8 mouse cellular contexts compared by ENCODE assay signal in genomic region chr4:138561986-138562385, GRCm38 (mm10).
DNase-seq lines count a peak whose midpoint lies in the region; ATAC-seq and TF ChIP-seq lines count a peak whose summit lies in the region.

No protein-coding gene starts in this region.

- no peaks in the 10 kb centered on the region for H3K9me3 ChIP-seq in embryonic facial prominence, embryonic 15.5 days (replicated peaks)
- H3K9me3 ChIP-seq in heart, embryonic 11.5 days (replicated peaks; ENCODE audit: control insufficient read depth, low read length) = no peaks in the 10 kb centered on the region
- no peaks in the 10 kb centered on the region for H3K9me3 ChIP-seq in kidney, postnatal 0 days (replicated peaks; ENCODE audit: low read length)
- H3K9me3 ChIP-seq in liver, embryonic 13.5 days (replicated peaks) = no peaks in the 10 kb centered on the region
- H3K9me3 ChIP-seq in neural tube, embryonic 15.5 days (replicated peaks) = no peaks in the 10 kb centered on the region

- TF ChIP-seq CTCF in bone marrow, adult 2 months (IDR thresholded peaks at IDR 0.05; ENCODE audit: control insufficient read depth, insufficient read depth, low read length) = peak; percentile 83
- TF ChIP-seq CTCF in kidney, postnatal 0 days (IDR thresholded peaks at IDR 0.05; ENCODE audit: low read depth) = peak; percentile 88

- peaks cover 13% of the 10 kb centered on the region for H3K27me3 ChIP-seq in embryonic facial prominence, embryonic 15.5 days
- H3K27me3 ChIP-seq in heart, embryonic 11.5 days (ENCODE audit: control insufficient read depth, insufficient read depth, low read length) = peaks cover 16% of the 10 kb centered on the region
- H3K27me3 ChIP-seq in kidney, postnatal 0 days (ENCODE audit: insufficient read depth, low read length) = no peaks in the 10 kb centered on the region
- H3K27me3 ChIP-seq in liver, embryonic 13.5 days = peaks cover 5% of the 10 kb centered on the region; the same call in 1 of the 2 replicates
- H3K27me3 ChIP-seq in neural tube, embryonic 15.5 days (replicated peaks) = peaks cover 3% of the 10 kb centered on the region; the same call in 1 of the 2 replicates

- no peak overlapping the region for H3K4me2 ChIP-seq in embryonic facial prominence, embryonic 15.5 days (replicated peaks)
- no peak overlapping the region for H3K4me2 ChIP-seq in heart, embryonic 11.5 days
- no peak overlapping the region for H3K4me2 ChIP-seq in kidney, postnatal 0 days (ENCODE audit: low read length)
- H3K4me2 ChIP-seq in liver, embryonic 13.5 days = no peak overlapping the region
- H3K4me2 ChIP-seq in neural tube, embryonic 15.5 days = no peak overlapping the region

- DNase-seq in A20 (ENCODE audit: low read depth, low spot score) = peak; percentile 63
- DNase-seq in kidney, postnatal 0 days (ENCODE audit: low spot score) = peak; percentile 89
- peak; percentile 16 for DNase-seq in liver, embryonic 13.5 days
- peak; percentile 15 to 18 for DNase-seq in thymus, adult 18-20 months

- H3K27ac ChIP-seq in bone marrow, adult 2 months (ENCODE audit: control insufficient read depth, insufficient read depth, low read depth, low read length, poor library complexity) = no peak overlapping the region
- no peak overlapping the region for H3K27ac ChIP-seq in embryonic facial prominence, embryonic 15.5 days (replicated peaks)
- no peak overlapping the region for H3K27ac ChIP-seq in heart, embryonic 11.5 days (ENCODE audit: low read depth, low read length)
- no peak overlapping the region for H3K27ac ChIP-seq in kidney, postnatal 0 days
- H3K27ac ChIP-seq in liver, embryonic 13.5 days = no peak overlapping the region
- no peak overlapping the region for H3K27ac ChIP-seq in neural tube, embryonic 15.5 days (replicated peaks)

- H3K9ac ChIP-seq in embryonic facial prominence, embryonic 15.5 days = no peak overlapping the region
- H3K9ac ChIP-seq in heart, embryonic 11.5 days (ENCODE audit: low read depth, low read length) = no peak overlapping the region
- no peak overlapping the region for H3K9ac ChIP-seq in kidney, postnatal 0 days (ENCODE audit: low read depth, low read length)
- no peak overlapping the region for H3K9ac ChIP-seq in liver, embryonic 13.5 days
- no peak overlapping the region for H3K9ac ChIP-seq in neural tube, embryonic 15.5 days (replicated peaks)

- H3K36me3 ChIP-seq in embryonic facial prominence, embryonic 15.5 days = no peaks in the 10 kb centered on the region
- H3K36me3 ChIP-seq in heart, embryonic 11.5 days (ENCODE audit: control insufficient read depth, insufficient read depth, low read length) = no peaks in the 10 kb centered on the region
- no peaks in the 10 kb centered on the region for H3K36me3 ChIP-seq in kidney, postnatal 0 days (ENCODE audit: insufficient read depth, low read length)
- no peaks in the 10 kb centered on the region for H3K36me3 ChIP-seq in liver, embryonic 13.5 days
- H3K36me3 ChIP-seq in neural tube, embryonic 15.5 days = no peaks in the 10 kb centered on the region

- ATAC-seq in embryonic facial prominence, embryonic 15.5 days (ENCODE audit: insufficient number of reproducible peaks, low FRiP score, low TSS enrichment, low read depth) = 0 out of 2 replicates have a peak, but pooled peaks have one; percentile 27
- 0 out of 2 replicates have a peak, but pooled peaks have one; percentile 35 for ATAC-seq in heart, embryonic 11.5 days (replicated peaks; ENCODE audit: insufficient number of reproducible peaks, low FRiP score, low TSS enrichment)
- peak; percentile 77 for ATAC-seq in kidney, postnatal 0 days (replicated peaks; ENCODE audit: low FRiP score, low read depth)
- no peak for ATAC-seq in liver, embryonic 13.5 days (ENCODE audit: low read depth)
- peak; percentile 86 for ATAC-seq in neural tube, embryonic 15.5 days (ENCODE audit: low FRiP score)

- 14% methylated on average over 8 of the region's 8 CpGs for WGBS in bone marrow, adult 2 months
- 9% methylated on average over 8 of the region's 8 CpGs for WGBS in embryonic facial prominence, embryonic 15.5 days
- 23% methylated on average over 8 of the region's 8 CpGs for WGBS in heart, embryonic 11.5 days (ENCODE audit: insufficient replicate concordance)
- 6% methylated on average over 8 of the region's 8 CpGs for WGBS in kidney, postnatal 0 days
- 18% methylated on average over 8 of the region's 8 CpGs for WGBS in liver, embryonic 13.5 days (ENCODE audit: insufficient replicate concordance)
- WGBS in neural tube, embryonic 15.5 days = 9% methylated on average over 6 of the region's 8 CpGs

- H3K4me1 ChIP-seq in bone marrow, adult 2 months (ENCODE audit: control insufficient read depth, insufficient read depth, low read length) = no peaks in the 10 kb centered on the region
- no peaks in the 10 kb centered on the region for H3K4me1 ChIP-seq in embryonic facial prominence, embryonic 15.5 days
- H3K4me1 ChIP-seq in heart, embryonic 11.5 days (ENCODE audit: control insufficient read depth, insufficient read depth, low read length) = no peaks in the 10 kb centered on the region
- H3K4me1 ChIP-seq in kidney, postnatal 0 days (replicated peaks; ENCODE audit: insufficient read depth, low read length) = no peaks in the 10 kb centered on the region
- H3K4me1 ChIP-seq in liver, embryonic 13.5 days (replicated peaks) = no peaks in the 10 kb centered on the region
- peaks cover 9% of the 10 kb centered on the region; the same call in 1 of the 2 replicates for H3K4me1 ChIP-seq in neural tube, embryonic 15.5 days

- no peak for TF ChIP-seq POLR2A in bone marrow, adult 2 months (IDR thresholded peaks at IDR 0.05; ENCODE audit: borderline replicate concordance, control insufficient read depth, low read depth, low read length)

- H3K4me3 ChIP-seq in bone marrow, adult 2 months (replicated peaks; ENCODE audit: control insufficient read depth, low read depth, low read length) = no peak overlapping the region
- H3K4me3 ChIP-seq in embryonic facial prominence, embryonic 15.5 days (replicated peaks) = no peak overlapping the region
- no peak overlapping the region for H3K4me3 ChIP-seq in heart, embryonic 11.5 days (ENCODE audit: low read depth, low read length)
- no peak overlapping the region for H3K4me3 ChIP-seq in kidney, postnatal 0 days (replicated peaks; ENCODE audit: low read depth, low read length)
- H3K4me3 ChIP-seq in liver, embryonic 13.5 days (replicated peaks) = no peak overlapping the region
- H3K4me3 ChIP-seq in neural tube, embryonic 15.5 days (replicated peaks) = no peak overlapping the region

Comparison
In these comparisons a context has a peak if more than half of its experiments do, and no peak if none do; other contexts are left out.
1. DNase-seq: peak in every context shown above with its lines; median percentile 89 in kidney, postnatal 0 days; 63 in A20; 16 in thymus, adult 18-20 months; 16 in liver, embryonic 13.5 days.